Mouse (Mus musculus): ENCODE measurements around the gene Akap9.
"Not testable (repeated sequence)": the region's sequence is repeated elsewhere in the genome, so short reads cannot be mapped to it uniquely, and the experiment has no call there.

The Akap9 gene

DNA sequence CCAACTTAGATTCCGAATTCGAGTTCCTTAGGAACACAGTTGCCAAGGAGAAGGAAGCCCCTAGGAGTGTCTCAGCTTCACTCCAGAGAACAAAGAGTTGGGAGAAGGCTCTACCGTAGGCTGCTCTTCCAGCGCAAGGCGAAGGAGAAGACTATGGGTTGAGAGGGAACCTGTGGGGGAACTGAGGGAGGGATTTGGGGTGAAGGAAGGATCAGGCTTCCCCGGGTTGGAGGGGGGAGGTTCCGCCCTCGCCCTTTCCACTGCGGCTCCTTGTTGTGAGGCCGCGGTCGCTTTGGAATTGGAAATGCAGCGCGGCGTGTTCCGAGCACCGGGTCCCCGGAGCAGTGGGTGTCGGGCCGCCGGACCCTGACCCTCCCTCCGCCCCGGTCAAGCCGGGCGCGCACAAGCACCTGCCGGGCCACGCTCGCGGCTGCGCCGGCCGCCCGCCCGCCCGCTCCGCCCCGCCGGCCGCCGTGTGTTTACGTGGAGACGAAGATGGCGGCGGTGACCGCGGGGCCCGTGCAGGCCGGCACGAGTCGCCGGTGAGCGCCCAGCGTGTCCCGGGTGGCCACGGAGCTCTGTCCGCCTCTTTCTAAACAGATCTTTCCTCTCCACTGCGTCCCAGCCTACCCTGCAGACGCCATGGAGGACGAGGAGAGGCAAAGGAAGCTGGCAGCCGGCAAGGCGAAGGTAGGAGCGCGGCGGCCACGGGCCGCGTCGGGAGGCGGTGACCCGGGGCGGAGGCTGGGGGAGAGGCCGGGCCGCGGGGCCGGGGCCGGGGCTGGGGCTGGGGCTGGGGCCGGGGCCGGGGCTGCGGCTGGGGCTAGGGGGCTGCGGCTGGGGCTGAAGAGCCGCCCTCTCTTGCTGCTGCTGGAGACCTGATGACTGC lies at the start of gene Akap9:
Akap9 (plus strand) TSS at position 254 of the 889 bp plus-strand sequence.
- peak; percentile 36 for DNase-seq (ENCODE audit: low read depth, low spot score)

DNA sequence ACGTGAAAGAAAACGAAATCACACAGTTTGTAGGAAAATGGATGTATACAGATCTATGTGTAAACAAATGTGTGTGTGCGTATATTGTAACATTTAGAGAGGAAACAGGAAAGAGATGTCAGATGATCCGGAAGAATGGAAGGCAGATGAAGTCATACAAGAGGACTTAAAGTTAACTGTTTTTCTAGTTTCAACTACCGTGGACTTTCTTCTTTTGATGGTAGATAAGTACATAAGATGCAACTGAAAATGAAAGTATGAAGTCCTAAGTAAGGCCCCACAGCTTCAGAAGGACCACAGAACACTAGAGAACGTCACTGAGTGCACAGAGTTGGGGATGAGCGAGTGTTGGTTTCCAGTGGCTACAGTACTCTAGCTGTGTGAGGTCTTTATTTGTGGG lies 41.0 kb upstream of the Akap9 start:
- DNase-seq (ENCODE audit: low read depth, low spot score) = not testable (repeated sequence)

DNA sequence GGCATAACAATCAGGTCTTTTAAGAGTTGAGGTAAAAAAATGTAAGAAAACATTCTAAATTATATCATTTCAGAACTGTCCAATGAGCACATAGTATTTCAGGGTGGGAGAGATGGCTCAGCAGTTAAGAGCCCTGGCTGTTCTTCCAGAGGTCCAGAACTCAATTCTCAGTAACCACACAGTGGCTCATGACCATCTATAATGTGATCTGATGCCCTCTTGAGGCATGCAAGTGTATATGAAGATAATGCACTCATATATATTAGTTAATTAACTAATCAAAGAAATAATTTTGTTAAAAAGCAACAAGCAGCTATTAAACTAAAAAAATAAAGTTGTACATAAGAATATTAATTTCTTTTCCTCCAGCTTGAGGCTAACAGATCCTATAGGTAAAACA lies 38.7 kb upstream of the Akap9 start:
- no peak for DNase-seq (ENCODE audit: low read depth, low spot score)

DNA sequence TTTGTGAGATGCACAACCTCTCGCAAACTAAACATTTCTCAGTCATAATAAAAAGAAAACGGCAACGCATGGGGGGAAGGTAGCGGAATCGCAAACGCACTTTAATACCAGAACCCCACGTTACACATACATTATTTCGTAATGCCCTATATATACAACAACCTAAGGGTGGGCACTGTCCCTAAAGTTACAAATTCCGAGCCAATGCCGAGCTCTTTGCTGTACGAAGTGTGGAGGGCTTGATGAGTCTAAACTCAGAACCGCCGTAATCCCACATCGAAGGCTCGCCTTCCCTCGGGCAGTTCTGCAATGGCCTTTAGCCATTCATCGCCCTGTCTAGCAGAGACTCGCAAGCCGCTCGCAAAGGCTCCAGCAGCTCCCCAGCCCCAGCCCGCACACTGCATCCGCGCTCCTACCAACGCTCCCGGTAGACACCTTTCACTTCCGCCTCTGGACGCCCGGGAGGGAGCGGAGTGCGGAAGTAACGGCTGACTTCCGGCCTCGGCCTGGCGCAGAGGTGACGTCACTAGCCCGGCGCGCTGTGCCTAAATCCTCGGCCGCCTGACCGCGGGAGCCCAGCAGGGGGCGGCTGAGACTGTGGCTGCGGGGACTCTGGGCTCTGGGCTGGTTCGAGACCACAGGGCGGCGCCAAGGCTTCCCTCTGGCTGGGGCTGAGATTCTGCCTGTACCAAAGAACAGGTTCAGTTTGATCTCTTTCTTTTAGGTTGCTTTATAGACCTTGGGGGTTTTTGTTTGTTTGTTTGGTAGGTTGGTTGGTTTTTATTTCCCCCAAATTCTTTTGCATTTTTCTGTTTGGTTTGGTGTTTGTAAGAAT lies 34.2 kb upstream of the Akap9 start, which contains the start of gene Mterf1a:
Mterf1a (minus strand) TSS at position 475 of the 835 bp plus-strand sequence.
- not testable (repeated sequence) for DNase-seq (ENCODE audit: low read depth, low spot score)

DNA sequence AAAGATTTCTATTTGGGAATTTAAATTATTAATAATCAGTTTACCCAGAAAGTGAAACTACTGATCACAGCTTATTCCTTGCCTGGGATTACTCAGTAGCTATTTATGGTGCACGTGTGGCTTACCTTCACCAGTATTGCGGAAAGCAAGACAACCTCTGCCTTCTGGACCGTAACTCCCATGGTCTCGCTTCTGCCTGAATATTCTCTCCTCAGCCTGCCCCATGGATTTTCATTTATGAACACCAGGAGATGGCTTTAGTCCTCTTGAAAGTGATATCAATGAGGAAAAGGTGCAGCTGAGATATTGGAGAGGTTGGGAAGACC lies 33.6 kb upstream of the Akap9 start:
- not testable (repeated sequence) for DNase-seq (ENCODE audit: low read depth, low spot score)

DNA sequence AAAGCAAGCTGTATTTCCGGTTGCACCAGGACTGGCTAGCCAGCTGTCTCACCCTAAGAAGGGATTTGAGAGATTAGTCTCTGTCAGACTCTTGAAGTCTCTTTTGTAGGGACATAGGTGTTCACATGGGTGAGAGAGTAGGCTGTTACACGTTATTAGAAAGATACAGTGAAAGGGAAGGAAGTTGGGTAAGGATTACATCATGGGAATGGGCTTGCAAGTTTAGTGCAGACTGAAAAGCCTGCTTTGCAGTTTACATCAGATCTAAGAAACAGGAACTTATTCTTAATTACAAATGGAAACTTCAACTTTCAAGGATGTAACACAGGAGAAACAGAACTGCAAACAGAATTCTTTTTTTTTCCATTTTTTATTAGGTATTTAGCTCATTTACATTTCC lies 22.4 kb upstream of the Akap9 start:
- no peak for DNase-seq (ENCODE audit: low read depth, low spot score)

DNA sequence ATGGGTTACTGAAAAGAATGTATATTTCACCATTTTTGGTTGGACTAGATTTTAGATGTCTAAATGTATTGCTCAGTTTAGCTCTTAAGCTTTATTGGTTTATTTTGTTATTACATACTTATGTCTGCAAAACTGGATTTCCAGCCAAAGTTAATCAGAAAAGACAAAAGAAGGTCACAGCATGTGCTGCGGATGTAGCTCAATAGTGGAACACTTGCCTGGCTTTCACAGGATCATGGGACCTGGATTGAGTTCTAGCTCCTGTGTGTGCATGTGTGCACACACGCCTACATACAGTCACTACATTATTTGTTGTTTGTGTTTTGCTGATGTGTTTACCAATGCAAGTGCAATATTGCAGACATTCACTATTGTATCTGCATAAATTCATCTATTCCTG lies 5.5 kb upstream of the Akap9 start:
- no peak for DNase-seq (ENCODE audit: low read depth, low spot score)

DNA sequence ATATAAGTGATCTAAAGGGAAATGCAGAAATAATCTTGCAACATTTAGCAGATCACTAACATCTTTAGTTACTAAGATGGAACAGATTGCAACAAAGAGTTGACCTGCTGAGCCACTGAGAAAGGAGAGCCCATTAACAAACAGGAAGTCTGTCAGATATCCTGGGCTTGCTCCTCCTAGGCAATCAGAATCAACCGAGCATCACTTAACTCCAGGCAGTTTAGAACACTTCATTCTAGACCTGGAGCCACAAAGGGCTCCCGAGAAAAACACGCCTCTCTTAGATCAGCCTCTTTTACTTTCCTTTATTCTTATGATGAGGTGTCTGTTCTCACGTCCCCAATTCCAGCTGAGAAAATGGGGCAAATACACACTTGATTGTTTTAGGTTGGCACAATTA lies 1.2 kb upstream of the Akap9 start:
- DNase-seq (ENCODE audit: low read depth, low spot score) = peak; percentile 3

DNA sequence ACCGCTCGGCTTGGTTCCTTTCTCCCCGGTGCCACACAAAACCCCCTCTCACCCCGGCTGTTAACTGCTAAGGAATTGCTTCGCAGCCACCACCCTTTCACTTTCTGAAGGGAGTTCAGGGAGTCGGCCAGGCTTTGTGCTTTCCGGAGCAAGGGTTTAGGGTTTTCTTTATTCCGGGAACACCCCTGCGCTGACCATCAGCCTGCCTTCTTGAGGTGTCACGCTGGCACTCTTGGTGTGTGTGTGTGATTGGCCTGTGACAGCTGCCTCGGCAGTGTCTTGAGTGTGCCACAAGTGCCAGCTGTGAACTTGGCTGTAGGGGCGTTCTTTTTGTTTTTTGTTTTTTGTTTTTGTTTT lies 814 bp downstream of the Akap9 start:
- peak; percentile 14 for DNase-seq (ENCODE audit: low read depth, low spot score)

DNA sequence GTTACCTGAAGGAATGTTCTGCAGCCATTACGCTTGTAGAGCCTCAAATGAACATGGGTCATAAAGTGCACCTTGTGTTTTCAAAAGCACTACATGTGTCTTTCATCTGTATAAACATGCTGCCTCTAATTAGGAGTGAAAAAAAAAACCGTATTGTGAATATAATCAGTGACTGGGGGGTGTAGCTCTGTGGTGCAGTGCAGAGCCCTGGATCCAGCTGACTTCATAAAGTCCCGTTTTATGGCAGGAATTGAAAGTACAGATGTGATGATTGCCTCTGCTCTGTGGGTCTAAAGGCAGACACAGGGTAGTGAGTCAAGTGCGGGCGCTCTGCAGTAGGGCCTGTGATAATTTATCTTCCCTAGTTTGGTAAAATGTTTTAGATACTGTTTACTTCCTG lies 2.9 kb downstream of the Akap9 start:
- DNase-seq (ENCODE audit: low read depth, low spot score) = no peak

DNA sequence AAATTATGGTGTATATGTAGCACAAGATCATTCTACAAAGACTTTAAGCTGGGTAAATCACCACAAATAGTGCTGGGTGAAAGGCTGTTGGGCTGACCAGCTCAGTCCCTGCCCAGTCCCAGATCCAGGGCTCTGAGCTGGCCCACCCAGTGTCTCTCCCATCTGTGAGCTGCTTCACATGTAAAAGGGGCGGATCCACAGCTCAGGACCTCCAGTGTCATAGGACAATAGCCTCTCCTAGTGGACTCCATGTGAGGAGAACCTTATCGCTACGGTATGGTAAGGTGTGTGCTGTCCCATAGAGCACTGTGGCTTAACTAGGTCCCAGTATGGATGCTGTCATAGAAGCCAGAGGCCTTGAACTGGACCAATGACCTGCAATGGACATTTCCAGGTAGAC lies 3.8 kb downstream of the Akap9 start:
- no peak for DNase-seq (ENCODE audit: low read depth, low spot score)

DNA sequence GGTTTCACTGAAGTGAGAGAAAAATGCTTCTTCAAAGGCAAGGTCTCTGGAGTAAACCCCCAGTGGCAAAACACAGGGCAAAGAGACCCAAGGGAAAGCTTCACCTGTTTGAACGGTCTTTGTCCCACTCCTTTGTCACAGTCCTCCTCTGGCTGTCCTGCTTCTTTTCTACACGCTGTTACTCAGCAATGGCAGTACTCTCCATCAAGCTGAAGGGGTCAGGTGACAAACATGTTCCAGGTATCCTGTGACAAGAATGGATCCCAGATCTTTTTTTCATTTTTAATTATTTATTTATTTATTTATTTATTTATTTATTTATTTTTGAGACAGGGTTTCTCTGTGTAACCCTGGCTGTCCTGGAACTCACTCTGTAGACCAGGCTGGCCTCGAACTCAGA lies 5.7 kb downstream of the Akap9 start:
- DNase-seq (ENCODE audit: low read depth, low spot score) = no peak

DNA sequence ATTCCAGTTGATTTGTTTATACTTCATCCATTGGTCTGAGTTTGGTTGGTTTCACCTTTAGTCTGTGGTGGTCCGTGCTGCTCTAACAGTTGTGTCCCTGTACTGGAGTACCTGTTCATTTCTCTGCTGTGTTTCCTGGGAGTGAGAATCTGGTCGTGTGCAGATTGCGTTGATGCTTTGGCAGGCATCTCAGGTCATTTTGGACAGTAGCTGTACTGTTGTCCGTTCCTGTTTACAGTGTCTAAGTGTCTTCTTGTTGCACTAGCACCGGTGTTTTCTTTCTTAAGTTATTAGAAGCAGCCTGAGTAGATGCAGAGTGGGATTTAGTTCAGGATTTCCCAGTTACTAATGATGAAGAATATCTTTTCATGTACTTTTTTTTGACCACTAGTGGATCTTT lies 7.4 kb downstream of the Akap9 start:
- no peak for DNase-seq (ENCODE audit: low read depth, low spot score)

DNA sequence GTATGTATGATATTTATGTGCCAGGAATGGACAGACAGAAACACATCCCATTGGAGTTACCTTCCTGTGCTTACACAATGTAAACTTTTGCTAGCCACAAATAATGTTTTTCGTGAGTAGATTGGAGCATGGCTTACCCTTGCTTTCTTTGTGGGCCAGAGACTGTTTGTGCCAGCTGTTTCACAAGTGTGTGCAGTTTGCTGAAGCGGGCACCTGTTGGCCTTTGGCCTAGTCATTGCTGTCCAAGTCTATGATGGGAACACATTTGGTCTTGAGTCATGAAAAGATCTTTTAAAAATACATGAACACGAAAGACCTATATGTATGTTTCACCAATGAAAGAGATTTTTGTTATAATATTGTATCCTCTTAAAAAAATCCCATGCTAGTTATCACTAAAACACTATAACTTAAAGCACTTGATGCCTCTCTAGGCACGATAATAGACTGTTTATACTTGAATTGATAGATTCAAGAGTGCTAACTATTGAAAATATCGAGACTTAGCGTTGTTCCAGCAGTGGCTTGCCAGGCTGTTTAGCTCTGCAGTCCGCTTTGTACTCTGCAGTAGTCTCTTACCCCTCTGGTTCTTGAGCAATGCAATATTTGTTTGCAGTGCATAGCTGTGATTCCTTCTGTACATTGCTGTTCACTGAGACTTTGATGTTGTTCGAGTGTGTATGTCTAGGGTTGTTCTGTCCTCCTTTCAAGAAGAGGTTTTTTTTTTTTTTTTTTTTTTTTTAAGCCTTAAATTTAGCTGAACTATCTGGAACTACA lies 8.1 kb downstream of the Akap9 start:
- no peak for DNase-seq (ENCODE audit: low read depth, low spot score)

DNA sequence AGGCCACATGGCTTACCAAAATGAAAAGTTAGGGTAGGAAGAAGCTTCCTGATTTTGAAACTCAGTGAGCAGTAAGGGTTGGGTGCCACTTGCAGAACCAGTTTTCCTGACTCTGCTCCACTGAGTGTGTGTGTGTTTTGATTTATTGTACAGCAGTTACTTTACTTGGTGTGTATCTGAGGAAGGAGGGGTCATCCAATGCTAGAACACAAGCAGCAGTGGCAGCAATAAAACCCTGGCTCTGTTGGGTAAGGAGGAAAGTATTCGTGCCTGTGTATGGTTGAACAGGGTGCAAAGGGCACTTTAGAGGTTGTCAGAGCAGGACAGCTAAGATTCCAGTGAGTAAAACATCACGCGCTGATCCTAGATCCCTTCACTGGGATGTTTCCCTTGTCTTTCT lies 11.1 kb downstream of the Akap9 start:
- DNase-seq (ENCODE audit: low read depth, low spot score) = no peak

DNA sequence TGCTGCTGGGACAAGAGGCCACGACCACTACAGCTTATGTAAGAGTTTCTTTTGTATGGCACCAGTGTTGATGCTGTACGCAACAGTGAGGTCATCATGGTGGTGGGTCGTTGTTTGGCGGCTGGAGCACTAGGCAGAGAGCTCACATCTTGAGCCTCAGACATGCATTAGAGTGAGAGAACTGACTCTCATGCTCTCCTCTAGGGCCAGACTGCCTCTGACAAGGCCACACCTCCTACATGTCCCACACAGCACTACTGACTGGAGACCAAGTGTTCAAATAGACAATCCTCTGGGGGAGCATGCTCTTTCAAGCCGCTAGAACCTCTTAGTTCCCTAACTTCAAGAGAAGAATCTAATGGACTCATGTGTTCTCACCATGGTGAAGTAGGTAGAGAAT lies 11.5 kb downstream of the Akap9 start:
- no peak for DNase-seq (ENCODE audit: low read depth, low spot score)

DNA sequence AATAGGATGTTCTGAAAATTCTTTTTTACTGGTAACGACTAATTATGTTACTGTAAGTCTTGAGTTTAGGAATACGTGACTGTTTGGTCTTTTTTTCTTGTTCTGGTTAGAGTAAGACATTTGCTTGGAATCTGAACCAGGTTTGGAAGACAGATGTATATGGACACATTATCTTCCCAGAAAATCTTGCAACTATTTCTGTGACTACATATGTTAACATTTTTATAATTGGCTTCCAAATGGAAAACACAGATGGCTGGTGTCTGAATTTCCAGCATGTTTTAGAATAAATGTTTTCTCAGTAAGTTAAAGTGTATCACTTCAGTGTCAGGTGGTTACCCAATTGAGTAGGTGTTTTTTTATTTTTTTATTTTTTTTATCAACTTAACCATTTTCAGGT lies 13.4 kb downstream of the Akap9 start:
- no peak for DNase-seq (ENCODE audit: low read depth, low spot score)

DNA sequence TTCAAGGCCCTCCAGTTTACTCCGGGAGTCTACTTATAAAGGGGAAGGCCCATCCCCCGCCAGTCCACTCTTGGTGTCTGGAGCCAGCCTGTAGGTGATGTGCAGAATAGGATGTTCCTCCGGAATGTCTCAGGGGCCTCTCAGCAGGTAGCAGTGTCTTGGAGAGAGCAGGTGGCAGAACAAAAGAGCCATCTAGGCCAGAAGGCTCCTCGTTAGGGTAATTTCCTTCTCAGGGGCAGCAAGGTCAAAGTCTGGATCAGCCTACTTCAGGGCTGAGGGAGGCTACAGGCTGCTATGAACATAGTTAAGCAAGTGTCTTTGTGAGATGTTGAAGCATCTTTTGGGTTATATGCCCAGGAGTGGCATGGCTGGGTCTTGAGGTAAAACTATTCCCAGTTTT lies 15.3 kb downstream of the Akap9 start:
- DNase-seq (ENCODE audit: low read depth, low spot score) = peak; percentile 36

DNA sequence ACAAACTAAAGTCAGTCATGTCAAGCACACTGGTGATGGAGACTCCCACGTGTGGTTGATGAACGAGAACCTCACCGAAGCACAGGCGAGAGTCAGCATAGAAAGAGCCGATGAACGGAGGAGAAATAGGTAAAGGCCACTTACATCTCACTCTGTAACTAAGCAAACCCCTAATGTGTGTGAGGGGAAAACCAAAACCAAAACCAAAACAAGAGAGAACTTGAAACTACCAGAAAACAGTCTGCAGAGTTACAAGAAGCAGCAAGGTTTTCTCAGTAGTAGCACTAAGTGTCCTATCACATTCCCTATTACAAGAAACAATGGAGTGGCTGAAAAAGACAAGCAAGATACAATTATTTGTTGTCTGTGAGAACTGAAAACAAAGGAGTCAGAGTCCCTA lies 24.6 kb downstream of the Akap9 start:
- no peak for DNase-seq (ENCODE audit: low read depth, low spot score)

DNA sequence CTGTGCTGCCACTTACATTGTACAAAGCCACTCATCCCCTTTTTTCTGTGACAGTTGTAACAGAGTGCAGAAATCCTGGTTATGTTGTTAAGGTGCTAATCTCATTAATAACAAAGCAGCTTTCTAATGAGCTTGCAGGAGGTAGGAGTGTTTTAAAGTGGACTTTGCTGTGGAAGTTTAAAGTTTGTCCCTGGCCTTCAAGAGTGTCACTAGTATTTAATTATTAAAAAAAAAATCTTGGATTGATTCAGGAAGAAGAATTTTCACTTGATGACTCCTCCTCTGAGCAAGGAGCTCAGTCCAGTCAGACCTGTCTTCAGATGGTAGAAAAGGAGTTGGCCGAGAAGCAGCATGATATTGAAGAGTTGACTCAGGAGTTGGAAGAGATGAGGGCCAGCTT lies 26.7 kb downstream of the Akap9 start:
- DNase-seq (ENCODE audit: low read depth, low spot score) = no peak

DNA sequence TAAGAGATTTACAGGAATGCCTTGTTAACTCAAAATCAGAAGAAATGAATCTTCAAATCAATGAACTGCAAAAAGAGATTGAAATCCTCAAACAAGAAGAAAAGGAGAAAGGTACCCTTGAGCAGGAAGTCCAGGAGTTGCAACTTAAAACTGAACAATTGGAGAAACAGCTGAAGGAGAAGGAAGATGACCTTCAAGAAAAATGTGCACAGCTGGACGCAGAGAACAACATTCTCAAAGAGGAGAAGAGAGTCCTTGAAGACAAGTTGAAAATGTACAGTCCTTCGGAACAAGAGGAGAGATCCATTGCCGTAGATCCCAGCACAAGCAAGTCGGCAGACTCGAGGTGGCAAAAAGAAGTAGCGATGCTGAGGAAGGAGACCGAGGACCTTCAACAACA lies 33.4 kb downstream of the Akap9 start:
- no peak for DNase-seq (ENCODE audit: low read depth, low spot score)

DNA sequence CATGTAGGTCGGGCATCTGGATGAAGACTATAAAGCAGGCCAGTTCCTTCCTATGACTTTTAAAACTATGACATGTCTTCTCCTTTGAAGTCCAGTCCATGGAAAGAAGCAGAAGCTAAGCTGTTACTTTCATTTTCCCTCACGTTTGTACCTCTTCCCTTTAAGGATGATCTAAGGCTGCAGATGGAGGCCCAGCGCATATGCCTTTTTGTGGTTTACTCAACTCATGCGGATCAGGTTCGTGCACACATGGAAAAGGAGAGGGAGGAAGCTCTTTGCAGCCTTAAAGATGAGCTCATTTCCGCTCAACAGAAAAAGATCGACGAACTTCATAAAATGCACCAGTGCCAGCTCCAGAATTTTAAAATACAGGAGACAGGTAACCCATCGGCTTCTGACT lies 40.6 kb downstream of the Akap9 start:
- DNase-seq (ENCODE audit: low read depth, low spot score) = no peak
